Mouse (Mus musculus): ENCODE measurements around the gene Leng1. TPM values are rescaled to one million over a fixed set of nuclear protein-coding genes. Genes with fewer than 3 reads are reported as not detected.

Gene Leng1
- polyA plus RNA-seq, 1 experiment from 2014 or later: 13.1 TPM

DNA sequence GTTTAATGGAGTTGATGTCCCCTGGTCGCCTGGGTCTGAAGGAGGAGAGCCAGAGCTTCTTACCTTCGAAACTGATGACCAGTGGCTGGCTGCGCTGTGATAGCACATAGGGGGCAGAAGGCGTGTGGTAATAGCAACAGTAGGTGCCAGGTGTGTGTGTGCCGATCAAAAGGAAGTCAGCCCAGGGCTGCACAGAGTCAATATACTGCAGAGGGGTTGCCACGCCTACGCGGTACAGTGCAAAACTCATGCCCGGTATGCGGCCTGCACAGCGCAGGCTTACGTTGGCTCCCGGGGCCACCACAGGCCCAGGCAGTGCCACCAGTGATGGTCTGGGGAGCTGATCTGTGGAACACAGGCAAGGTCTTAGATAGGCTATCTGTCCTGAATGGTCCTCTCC, 54.6 kb downstream of the Leng1 start:
- Histone ChIP-seq H3K4me1 (ENCODE audit: control insufficient read depth, insufficient read depth, low read length) (no peaks in the 10 kb centered on the region), H3K9me3 (ENCODE audit: control insufficient read depth, low read length) (no peaks in the 10 kb centered on the region), H3K4me2 (ENCODE audit: low read depth, low read length) (no peak overlapping the region), H3K4me3 (ENCODE audit: low read depth, low read length) (no peak overlapping the region), H3K27me3 (replicated peaks; ENCODE audit: control insufficient read depth, insufficient read depth, low read length) (no peaks in the 10 kb centered on the region), H3K9ac (ENCODE audit: low read depth, low read length) (no peak overlapping the region), H3K36me3 (ENCODE audit: control insufficient read depth, insufficient read depth, low read length) (no peaks in the 10 kb centered on the region), H3K27ac (replicated peaks; ENCODE audit: low read depth, low read length) (no peak overlapping the region)
- WGBS: 85% methylated on average over 10 of the region's 13 CpGs
- DNase-seq (ENCODE audit: low spot score): no peak
- ATAC-seq (ENCODE audit: low read depth): no peak

DNA sequence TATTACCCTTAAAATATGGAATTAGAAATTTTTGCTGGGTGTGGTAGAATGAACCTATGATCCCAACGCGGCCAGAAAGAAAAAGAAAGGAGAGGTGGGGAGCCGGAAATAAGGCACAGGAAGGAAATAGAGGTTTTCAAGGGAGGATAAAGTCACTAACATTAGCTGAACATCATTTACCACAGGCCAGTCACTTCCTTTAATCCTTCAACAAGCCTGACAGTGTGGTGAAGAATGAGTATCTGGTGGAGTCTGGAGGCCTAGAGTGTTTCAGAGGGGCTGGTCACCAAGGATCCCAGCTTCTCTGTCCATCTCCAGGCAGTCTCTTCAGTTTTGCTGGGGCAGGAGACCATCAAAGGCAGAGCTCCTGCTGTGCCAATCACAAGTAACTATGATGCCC, 55.2 kb downstream of the Leng1 start:
- Histone ChIP-seq H3K4me3 (ENCODE audit: low read depth, low read length) (no peak overlapping the region), H3K27ac (replicated peaks; ENCODE audit: low read depth, low read length) (no peak overlapping the region), H3K9me3 (ENCODE audit: control insufficient read depth, low read length) (no peaks in the 10 kb centered on the region), H3K36me3 (ENCODE audit: control insufficient read depth, insufficient read depth, low read length) (no peaks in the 10 kb centered on the region), H3K4me1 (ENCODE audit: control insufficient read depth, insufficient read depth, low read length) (no peaks in the 10 kb centered on the region), H3K4me2 (ENCODE audit: low read depth, low read length) (no peak overlapping the region), H3K9ac (ENCODE audit: low read depth, low read length) (no peak overlapping the region), H3K27me3 (replicated peaks; ENCODE audit: control insufficient read depth, insufficient read depth, low read length) (no peaks in the 10 kb centered on the region)
- DNase-seq (ENCODE audit: low spot score): no peak
- WGBS: 81% methylated on average over 3 of the region's 3 CpGs
- no peak for ATAC-seq (ENCODE audit: low read depth)

Small RNAs within 50 kb of the gene (microRNA-seq; reads per million reads assigned to microRNA genes)
- gene Mir3572 (ENCODE audit: borderline number of aligned reads): 2.5 reads per million, percentile 11 among the genes with 10 or more reads in this experiment

Other genes with a start within 250 kb of the Leng1 start
- gene Cacng6, start 241.6 kb downstream of the Leng1 start, polyA plus RNA-seq (2014; fragmentation: Nextera tagmentation; extraction: Ambion mirVana): 13.0 and 14.5 TPM in 2 replicates
- 0.22 and 0.29 TPM in 2 replicates for gene Tarm1, start 163.2 kb downstream of the Leng1 start, polyA plus RNA-seq (2014; fragmentation: Nextera tagmentation; extraction: Ambion mirVana)
- 0.22 and 0.49 TPM in 2 replicates for gene Oscar, start 49.7 kb downstream of the Leng1 start, polyA plus RNA-seq (2014; fragmentation: Nextera tagmentation; extraction: Ambion mirVana)
- gene Ndufa3, start 48.5 kb downstream of the Leng1 start, polyA plus RNA-seq (2014; fragmentation: Nextera tagmentation; extraction: Ambion mirVana): 497 and 552 TPM in 2 replicates
- gene Tfpt, start 35.9 kb downstream of the Leng1 start, polyA plus RNA-seq (2014; fragmentation: Nextera tagmentation; extraction: Ambion mirVana): 19.1 and 20.5 TPM in 2 replicates
- gene Prpf31, start 35.9 kb downstream of the Leng1 start, polyA plus RNA-seq (2014; fragmentation: Nextera tagmentation; extraction: Ambion mirVana): 74.0 and 88.2 TPM in 2 replicates
- gene Cnot3, start 20.6 kb downstream of the Leng1 start, polyA plus RNA-seq (2014; fragmentation: Nextera tagmentation; extraction: Ambion mirVana): 50.7 and 51.0 TPM in 2 replicates
- gene Tmc4, start 11.7 kb upstream of the Leng1 start, polyA plus RNA-seq (2014; fragmentation: Nextera tagmentation; extraction: Ambion mirVana): 6.1 and 7.6 TPM in 2 replicates
- 244 and 268 TPM in 2 replicates for gene Tsen34, start 27.0 kb upstream of the Leng1 start, polyA plus RNA-seq (2014; fragmentation: Nextera tagmentation; extraction: Ambion mirVana)
- 44.5 and 45.6 TPM in 2 replicates for gene Mboat7, start 27.7 kb upstream of the Leng1 start, polyA plus RNA-seq (2014; fragmentation: Nextera tagmentation; extraction: Ambion mirVana)
- 1,544 and 1,554 TPM in 2 replicates for gene Rps9, start 38.2 kb upstream of the Leng1 start, polyA plus RNA-seq (2014; fragmentation: Nextera tagmentation; extraction: Ambion mirVana)
- 0.92 and 0.97 TPM in 2 replicates for gene Pirb, start 54.6 kb upstream of the Leng1 start, polyA plus RNA-seq (2014; fragmentation: Nextera tagmentation; extraction: Ambion mirVana)
- not detected in 2 replicates for gene Gm15448, start 159.8 kb upstream of the Leng1 start, polyA plus RNA-seq (2014; fragmentation: Nextera tagmentation; extraction: Ambion mirVana)
- gene Pira2, start 179.2 kb upstream of the Leng1 start, polyA plus RNA-seq (2014; fragmentation: Nextera tagmentation; extraction: Ambion mirVana): 0.22 and 0.58 TPM in 2 replicates
- 0.13 and 0.14 TPM in 2 replicates for gene Gm14548, start 232.3 kb upstream of the Leng1 start, polyA plus RNA-seq (2014; fragmentation: Nextera tagmentation; extraction: Ambion mirVana)
- gene Lilra6, start 249.7 kb upstream of the Leng1 start, polyA plus RNA-seq (2014; fragmentation: Nextera tagmentation; extraction: Ambion mirVana): 0.11 and 0.13 TPM in 2 replicates